Mouse (Mus musculus) monocyte, adult 2 months (primary cell): Measurements from ENCODE around the gene Chil1.

Experiments
- DNase-seq, 2 experiments: peaks; one replicate each; pipeline ENCODE4 v3.0.0; 2022; ENCODE audit warnings: low spot score in 2 of 2, low read depth in 1 of 2

The Chil1 gene

DNA sequence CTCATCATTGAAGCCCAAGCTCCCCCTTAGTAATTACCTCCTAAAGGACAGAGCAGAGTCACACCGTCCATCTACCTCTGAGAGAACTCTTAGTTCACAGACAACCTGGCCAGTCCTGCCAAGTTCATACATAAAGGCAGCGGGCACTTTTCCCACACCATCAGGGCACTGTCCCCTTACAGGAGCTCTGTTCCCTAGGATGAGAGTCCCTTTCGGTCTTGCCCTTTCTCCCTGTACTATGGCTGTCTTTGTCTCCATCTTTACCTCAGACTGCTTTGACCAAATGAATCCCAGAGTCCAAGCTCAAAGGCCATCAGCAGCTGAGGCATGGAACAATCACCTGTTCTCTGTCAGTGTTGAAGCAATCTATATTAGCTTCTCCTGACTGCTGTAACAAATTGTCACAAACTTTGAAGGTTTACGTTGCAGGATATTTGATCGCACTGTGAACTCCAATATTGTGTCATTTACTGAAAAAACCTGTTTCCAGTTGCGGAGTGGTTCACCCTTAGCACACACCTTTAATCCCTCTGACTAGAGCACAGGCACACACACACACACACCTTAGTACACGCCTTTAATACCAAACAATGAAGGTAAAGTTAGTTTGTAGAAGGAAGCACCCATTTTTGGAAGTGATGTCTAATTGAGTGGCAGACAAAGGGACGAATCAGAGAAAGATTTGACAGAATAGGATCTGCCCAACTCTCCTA lies 12.8 kb upstream of the Chil1 start:
- DNase-seq, result no peak

DNA sequence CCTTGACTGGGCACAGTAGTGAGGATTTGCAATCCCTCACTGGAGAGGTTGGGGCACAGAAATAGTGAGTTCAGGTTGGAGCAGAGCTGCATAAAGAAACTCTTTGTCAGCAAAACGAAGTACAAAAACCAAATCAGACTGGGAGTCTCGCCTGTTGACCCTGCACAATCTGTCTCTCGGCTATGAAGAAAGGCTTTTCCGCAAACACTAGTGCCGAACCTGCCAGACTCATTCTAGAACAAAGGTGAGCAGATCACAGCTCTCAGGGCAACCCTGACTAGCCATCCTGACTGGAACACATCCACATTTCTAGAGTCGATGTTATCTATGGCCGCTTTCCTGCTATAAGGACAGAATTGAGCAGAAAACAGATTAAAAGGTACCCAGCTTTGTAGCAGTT lies 8.9 kb upstream of the Chil1 start:
- DNase-seq, result no peak

DNA sequence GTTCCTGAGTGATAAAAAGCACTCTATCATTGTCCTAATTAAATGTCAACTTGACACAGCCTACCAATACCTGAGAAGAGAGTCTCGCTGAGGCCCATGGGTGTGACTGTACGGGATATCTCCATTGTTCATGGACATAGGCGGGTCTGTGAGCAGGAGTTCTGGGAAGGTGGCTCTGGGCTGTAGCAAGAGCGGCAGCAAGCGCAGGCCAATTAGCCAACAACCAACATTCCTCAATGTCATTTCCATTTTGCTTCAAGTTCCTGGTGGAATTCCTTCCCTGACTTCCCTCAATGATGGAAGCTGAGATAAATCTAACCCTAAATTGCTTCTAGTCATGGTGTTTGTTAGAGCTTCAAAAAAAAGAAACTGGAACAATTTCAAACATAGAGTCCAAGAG lies 4.0 kb upstream of the Chil1 start:
- DNase-seq, result no peak

DNA sequence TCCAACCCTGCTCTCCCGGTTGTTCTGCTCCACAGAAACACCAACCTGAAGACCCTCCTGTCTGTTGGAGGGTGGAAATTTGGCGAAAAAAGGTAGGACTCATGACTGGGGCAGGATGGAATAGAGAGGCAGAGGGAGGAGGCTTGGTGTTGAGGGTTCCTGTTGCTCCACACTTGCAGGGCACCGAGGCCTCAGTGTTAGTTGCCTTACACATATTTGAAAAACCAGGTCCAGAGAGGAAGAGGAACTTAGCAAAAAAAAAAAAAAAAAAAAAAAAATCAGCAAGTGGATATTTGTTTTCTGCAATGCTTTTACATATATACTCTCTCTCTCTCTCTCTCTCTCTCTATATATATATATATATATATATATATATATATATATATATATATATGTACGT lies 2.1 kb downstream of the Chil1 start:
- no peak for DNase-seq

DNA sequence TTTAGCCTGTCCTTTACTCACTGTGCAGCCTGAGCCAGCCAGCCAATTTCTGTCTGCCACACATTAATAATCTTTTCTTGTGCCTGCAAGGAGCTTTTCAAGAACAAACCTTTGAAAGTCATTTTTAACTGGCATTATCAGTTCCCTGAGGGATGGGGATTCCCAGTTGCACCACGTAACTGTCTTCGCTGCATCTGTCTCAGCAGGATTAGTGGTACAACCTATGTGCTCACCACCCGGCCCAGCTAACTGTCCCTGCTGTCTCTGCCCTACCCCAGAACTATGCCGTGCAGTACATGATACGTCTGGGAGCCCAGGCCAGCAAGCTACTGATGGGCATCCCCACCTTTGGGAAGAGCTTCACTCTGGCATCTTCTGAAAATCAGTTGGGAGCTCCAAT lies 6.2 kb downstream of the Chil1 start:
- DNase-seq, result no peak

DNA sequence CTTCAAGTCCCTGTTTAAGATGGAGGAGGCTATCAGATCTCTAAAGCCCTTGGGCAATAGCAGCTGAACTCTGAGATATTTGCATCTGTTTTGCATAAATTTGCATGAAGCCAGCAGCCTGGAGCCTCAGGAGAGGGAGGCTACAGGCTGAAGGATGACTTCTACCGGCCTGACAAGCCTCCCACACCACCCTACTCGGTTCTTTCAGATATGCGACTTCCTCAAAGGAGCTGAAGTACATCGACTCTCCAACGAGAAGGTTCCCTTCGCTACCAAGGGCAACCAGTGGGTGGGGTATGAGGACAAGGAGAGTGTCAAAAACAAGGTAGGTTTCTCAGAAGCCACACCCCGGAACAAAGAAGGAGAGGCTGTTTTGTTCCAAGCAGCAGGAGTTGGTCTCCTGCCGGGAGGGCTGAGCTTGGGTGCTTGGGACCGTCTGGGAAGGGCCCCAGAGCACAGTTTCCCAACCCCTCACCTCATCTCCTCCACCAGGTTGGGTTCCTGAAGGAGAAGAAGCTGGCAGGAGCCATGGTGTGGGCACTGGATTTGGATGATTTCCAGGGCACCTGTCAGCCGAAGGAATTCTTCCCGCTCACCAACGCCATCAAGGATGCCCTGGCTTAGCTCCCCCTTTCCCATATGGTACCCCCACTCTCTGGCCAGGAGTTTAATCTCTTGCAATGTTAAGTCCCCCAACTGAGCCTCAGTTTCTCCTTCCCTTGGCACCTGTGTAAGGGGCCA lies 7.2 kb downstream of the Chil1 start:
- DNase-seq, result no peak

DNA sequence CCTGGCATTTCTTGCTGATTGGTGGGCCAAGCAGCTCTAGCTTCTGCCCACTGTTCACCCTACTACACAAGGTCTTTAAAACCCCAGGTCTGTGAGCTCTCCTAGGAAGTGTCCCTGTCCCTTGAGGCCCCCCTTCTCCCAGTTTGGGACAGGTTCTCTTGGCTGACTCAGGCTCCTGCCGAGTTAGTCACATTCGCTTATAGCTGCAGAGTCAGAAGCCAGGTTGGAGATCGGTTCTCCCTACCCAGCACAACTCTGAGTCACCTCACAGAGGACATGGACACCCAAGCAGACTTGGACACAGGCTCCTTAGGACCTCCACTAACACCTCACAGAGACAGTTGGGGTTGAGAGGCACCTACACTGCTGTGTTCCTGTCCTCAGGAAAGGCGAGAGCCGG lies 9.2 kb downstream of the Chil1 start:
- DNase-seq, result no peak

DNA sequence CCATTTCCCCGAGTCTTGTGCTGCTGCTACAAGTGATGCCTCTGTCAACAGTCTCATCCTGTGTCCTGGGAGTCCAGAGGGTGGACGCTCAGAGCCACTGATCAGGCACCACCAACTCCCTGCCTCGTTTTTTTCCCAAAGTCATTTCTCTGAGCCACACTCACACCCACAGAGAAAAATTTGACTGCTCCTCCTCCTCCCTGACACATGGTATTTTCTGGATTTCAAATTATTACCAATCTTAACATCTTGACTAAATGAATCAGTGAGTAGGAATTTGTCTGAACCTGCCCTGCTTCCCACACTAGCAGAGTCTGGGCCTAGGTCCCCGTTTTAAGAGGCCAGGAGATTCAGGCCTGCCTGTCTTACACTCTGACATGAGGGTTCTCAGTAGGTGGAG lies 10.0 kb downstream of the Chil1 start:
- no peak for DNase-seq

DNA sequence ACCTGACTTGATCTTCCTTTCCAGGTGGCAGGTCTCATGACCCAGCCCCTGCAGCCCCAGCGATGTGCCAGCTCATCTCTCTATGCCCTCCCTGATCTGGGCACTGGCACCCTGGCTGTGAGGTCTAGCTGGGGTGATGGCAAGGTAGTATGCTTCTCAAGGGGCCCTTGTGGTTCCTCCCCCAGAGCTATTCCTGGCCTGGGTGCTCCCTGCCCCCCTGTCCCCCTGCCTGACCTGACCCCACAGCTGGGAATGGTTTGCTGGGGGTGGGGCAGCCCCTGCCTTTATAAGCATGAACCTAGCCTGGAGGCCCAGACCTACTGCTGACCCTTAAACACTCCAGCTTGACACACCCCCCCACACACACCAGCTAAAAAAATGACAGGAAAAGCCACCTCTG lies 11.2 kb downstream of the Chil1 start, which contains the start of gene Mybph:
Gene Mybph, plus strand, starts transcription at position 323 of the 400 bp plus-strand sequence.
- no peak for DNase-seq

DNA sequence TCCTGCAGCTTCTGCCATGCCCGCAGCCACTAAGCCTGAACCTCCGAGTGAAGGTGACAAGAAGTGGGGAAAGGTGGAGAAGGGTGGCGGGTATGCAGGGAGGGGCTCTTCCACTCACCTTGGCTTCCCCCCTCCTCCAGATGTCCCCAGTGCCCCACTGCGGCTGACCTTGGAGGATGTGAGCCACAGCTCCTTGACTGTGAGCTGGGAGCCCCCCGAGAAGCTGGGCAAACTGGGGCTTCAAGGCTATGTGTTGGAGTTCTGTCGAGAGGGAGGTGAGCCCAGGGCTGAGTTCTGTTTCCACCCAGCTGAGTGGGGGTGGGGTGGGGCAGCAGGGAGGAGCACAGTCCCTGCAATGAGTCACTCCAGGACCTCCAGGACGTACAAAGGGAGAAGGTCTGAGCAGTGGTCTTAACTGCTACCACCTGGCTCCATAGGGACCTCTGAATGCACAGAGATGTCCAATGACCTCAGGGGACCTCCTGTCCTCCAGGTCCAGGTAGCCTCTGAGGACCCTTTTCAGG lies 11.8 kb downstream of the Chil1 start:
- no peak for DNase-seq

DNA sequence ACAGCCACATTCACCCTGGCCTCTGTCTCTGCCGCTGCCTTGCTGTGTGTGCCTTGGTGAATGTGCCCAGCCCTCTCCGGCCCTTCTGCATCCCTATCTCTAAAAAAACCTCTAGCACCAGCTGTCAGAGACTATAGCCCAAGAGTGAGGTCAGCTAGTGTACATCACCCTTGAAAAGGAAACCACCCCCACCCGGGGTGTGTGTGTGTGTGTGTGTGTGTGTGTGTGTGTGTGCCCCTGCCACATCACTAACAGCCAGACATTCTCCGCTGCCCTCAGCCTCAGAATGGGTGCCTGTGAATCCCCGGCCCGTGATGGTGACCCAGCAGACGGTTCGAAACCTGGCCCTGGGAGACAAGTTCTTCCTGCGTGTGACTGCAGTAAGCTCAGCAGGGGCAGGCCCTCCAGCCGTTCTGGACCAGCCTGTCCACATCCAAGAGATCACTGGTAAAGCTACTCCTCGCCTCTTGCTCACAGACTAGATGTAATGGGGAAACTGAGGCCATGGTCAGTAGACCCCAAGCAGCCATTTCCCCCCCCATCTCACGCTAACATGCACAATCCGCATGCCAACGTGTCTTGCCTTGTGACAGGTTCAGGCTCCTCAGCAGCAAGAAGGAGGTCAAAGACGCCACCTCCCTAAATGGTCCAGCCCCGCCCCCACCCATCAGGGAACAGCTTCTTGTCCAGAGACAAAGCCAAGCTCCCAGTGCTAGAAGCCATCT lies 12.5 kb downstream of the Chil1 start:
- DNase-seq, result no peak

DNA sequence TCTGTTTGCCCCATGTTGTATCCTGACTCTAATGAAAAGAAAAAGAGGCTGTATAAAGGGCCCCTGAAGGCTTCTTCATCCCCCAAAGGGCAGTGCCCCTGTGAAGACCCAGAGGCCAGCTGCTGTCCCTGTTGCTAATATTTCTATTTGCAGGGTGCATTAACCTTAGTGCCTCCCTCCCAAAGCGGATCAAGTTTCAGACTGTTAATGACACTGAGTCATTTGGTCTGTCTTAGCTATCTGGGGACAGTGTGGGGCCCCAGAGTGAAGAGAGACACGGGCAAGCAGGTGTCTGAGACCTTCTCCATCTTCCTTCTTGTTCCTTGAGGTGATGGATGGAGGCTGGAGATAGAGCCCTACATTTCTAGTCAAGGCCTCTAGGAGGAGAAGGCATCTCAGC lies 13.1 kb downstream of the Chil1 start:
- DNase-seq, result no peak

DNA sequence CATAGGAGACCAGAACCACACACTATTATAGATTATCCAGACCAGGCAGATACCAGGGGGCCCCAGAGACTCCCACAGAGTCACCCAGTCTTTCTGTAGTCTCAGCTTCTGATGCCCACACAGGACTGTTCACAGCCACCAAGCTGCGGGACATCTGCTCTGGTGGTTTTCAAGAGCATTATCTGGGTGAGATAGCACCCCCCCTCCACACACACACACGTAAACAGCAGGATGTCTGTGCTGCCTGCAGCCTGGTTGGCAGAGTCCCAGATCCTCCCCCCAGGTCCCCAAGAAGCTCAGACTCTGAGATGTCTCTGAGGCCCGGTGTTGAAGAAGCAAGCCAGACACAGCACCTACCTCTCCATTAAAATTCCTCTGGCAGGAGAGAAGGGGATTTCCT lies 13.6 kb downstream of the Chil1 start:
- DNase-seq, result no peak

DNA sequence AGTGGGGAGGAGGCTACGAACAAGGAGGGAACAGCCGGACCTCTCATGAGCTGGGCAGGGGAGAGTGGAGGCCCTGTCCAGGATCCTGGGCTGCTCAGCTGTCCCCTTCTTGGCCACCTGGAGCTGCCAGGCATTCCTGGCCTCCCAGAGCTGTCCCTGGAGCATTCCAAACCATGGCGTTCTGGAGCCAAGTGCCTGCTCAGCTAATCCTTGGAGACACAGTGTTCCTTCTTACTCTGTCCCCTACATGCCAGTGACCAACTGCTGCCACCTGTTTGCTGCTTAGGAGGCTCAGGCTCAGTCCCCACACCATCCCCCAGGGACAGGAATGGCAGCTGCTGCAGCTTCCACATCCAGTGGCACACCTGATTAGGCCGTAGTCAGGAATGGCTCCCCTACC lies 14.0 kb downstream of the Chil1 start:
- peak in 1 of 2 experiments; percentile 12 for DNase-seq

DNA sequence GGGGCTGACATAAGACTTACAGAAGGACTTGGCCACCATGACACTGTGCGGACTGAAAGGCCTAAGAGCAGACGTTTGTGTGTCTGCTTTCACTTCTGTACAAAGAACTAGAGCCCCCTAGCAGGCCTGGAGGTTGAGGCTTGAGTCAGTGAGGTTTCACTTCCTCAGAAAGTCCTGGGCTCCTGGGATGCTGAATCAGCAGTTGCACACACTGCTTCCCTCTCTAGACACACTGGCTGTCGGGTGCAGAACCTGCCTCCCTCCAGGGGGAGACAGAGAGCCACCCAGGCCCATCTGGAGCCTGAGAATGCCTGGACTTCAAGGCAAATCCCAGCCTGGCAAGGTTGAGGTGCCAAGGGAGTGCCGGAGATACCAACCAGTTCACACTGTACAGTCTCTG lies 14.4 kb downstream of the Chil1 start:
- peak; percentile 86 to 89 for DNase-seq

DNA sequence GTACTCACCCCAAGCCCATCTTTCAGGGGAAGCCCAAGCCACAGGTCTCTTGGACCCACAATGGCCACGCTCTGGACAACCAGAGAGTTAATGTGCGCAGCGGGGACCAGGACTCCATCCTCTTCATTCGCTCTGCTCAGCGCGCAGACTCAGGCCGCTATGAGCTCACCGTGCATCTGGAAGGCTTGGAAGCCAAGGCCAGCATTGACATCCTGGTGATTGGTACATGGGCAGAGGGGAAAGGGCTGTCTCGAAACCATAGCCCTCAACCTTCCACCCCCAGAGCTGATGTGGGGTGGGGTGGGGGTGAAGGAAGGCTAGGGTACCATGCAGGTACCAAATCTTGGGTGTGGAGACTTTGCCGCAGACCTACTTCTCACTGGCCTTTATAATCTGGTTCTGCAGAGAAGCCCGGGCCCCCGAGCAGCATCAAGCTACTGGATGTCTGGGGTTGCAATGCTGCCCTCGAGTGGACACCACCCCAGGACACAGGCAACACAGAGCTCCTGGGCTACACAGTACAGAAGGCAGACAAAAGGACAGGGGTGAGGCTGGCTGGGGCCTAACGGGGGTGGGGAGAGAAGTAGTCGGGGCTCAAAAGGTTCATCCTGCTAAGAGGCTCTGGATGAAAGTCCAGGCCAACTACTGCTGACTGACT lies 15.5 kb downstream of the Chil1 start:
- no peak for DNase-seq

DNA sequence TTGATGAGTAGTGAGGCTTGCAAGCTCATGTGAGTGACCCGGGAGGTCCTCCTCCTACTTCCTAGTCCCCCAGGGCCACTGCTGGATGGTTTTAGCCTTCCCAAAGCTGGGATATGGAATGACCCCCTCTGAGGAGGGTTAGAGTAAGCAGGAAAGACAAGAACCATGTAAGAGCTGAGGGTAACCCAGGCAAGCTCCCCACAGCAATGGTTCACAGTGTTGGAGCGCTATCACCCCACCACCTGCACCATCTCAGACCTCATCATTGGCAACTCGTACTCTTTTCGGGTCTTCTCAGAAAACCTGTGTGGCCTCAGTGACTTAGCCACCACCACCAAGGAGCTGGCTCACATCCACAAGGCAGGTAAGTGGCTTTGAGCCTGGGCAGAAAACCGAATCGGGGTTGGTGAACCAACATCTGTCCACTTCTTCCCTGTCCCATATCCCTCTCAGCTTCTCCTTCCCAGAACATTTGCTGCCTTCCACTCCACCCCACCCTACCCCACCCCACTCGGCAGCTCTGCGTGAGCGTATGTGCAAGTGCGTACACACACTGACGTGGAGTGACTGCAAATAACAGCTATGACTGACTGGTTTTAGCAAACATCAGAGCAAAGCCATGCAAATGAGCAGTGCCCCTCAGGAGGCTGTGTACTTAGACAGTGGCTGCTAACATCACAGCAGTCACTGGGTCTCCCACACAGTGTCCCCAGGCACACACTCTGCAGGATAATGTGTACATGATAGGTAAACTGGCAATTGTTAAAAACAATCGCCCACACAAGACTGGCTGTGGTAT lies 16.4 kb downstream of the Chil1 start:
- DNase-seq, result no peak

DNA sequence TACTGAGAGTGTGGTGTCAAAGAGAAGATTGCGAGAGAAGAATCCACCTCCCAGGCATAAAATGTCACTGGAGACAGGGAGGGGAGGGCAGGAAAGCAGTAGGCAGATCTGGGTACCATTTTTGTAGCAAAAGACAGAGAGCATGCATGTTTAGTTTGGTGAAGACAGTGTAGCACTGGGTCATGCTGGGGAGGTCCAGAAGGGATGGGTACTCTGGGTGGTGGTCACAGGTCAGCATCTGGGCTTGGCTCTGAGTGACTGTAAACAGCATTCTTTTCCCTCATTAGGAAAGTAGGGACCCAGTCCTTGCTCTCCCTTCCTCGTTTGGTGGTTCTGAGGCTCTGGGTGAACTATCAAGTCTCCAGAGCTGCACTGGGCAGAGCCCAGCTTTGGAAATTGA lies 18.5 kb downstream of the Chil1 start:
- no peak for DNase-seq

DNA sequence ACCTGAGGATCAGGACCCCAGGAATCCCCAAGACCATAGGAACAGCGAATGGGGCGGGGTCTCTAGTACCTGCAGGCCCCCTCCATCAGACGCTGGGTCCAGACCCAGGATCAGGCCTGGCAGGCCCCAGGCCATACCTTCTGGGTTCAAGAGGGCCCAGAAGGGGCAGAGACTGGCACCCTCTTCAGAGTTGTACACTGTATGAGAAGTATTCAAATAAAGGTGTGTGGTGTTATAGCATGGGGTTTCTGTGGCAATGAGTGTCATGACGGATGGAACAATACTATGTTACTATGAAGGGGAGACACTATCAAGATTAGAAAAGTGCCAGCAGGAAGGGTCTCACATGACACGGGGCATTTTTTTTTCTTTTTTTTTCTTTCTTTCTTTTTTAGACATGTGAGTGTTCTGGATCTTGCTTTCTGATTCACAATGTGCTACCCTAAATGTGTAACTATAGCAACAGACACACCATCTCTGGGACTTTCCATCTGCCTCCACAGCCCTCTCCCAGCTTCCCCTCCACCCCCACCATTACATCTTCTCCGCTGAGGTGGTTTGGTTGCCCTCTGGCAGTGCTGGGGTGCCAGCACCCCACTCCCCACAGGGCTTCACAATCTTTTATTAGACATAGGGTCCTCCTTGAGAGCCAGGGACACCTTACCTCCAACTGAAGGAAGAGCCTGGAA lies 19.2 kb downstream of the Chil1 start:
- DNase-seq, result no peak
